Mouse (Mus musculus) forebrain, embryonic 11.5 days (tissue): Measurements from ENCODE around the gene Zfhx2. TPM values are rescaled to one million over a fixed set of nuclear protein-coding genes. Genes with fewer than 3 reads are reported as not detected.

Experiments used
- ATAC-seq: fragments of 200-750 bp; cut with Nextera tagmentation; replicated peaks from 2 replicates; pipeline ENCODE4 v1.8.0; 2017; ENCODE audit warnings: moderate TSS enrichment; ENCODE audit not compliant: low FRiP score
- DNase-seq: peaks from one replicate; pipeline ENCODE4 v3.0.0-alpha.2; 2017; ENCODE audit warnings: low spot score
- H3K27ac ChIP-seq: fragments of 300-500 bp; sonication (generic); 2 replicates; pipeline ENCODE4 v1.5.1; 2014; ENCODE audit warnings: low read depth, low read length
- H3K27me3 ChIP-seq: fragments of 300-500 bp; sonication (generic); 2 replicates; pipeline ENCODE4 v1.6.1; 2014; ENCODE audit warnings: mild to moderate bottlenecking, low read length, mixed read lengths; ENCODE audit not compliant: control insufficient read depth, insufficient read depth
- H3K36me3 ChIP-seq: fragments of 300-500 bp; sonication (generic); 2 replicates; pipeline ENCODE4 v1.6.1; 2014; ENCODE audit warnings: mild to moderate bottlenecking, low read length, moderate library complexity, mixed read lengths; ENCODE audit not compliant: control insufficient read depth, insufficient read depth
- H3K4me1 ChIP-seq: fragments of 300-500 bp; sonication (generic); replicated peaks from 2 replicates; pipeline ENCODE4 v1.6.1; 2014; ENCODE audit warnings: low read length, mixed read lengths; ENCODE audit not compliant: control insufficient read depth, insufficient read depth
- H3K4me2 ChIP-seq: fragments of 300-500 bp; sonication (generic); 2 replicates; pipeline ENCODE4 v1.6.1; 2014; ENCODE audit warnings: low read depth, mild to moderate bottlenecking, low read length, moderate library complexity, mixed read lengths; ENCODE audit not compliant: severe bottlenecking
- H3K4me3 ChIP-seq: fragments of 300-500 bp; sonication (generic); 2 replicates; pipeline ENCODE4 v1.5.1; 2014; ENCODE audit warnings: low read depth, low read length
- H3K9ac ChIP-seq: fragments of 300-500 bp; sonication (generic); 2 replicates; pipeline ENCODE4 v1.6.1; 2014; ENCODE audit warnings: low read length
- H3K9me3 ChIP-seq: fragments of 300-500 bp; sonication (generic); 2 replicates; pipeline ENCODE4 v1.6.1; 2016; ENCODE audit warnings: low read length, mixed read lengths; ENCODE audit not compliant: control insufficient read depth
- WGBS: fragments of 180-500 bp; shearing (Covaris S2); extraction: QIAGEN DNeasy Blood & Tissue Kit; methylation state at CpG from one replicate; pipeline ENCODE4 v1.1.7; 2014; 5-methylcytosine and 5-hydroxymethylcytosine counted together
- polyA plus RNA-seq: library from polyadenylated mRNA; unstranded; fragments of >200 nt; fragmentation: Nextera tagmentation; extraction: Ambion mirVana; gene quantifications from 2 replicates; pipeline ENCODE4 v1.2.1, GENCODE M21; 2014

Zfhx2 gene
- polyA plus RNA-seq, 1 experiment from 2014 or later, result 15.9 TPM

GRCm38 (mm10) chr14:55014991-55015766 lies 76.9 kb downstream of the Zfhx2 start, which contains the start of gene Ngdn:
TSS of gene Ngdn (plus strand) at chr14:55015454.
- H3K4me2 ChIP-seq, result peak within 1 kb of the TSS; percentile 78
- ATAC-seq (peak; percentile 96), DNase-seq (peak; percentile 99)
- peak within 1 kb of the TSS; percentile 76 for H3K4me3 ChIP-seq
- under 1% methylated on average over 36 of the region's 36 CpGs for WGBS
- peak within 1 kb of the TSS; percentile 79 for H3K27ac ChIP-seq
- no peaks in the 10 kb centered on the region for H3K4me1 ChIP-seq
- peak within 1 kb of the TSS; percentile 78 for H3K9ac ChIP-seq
- no peaks in the 10 kb centered on the region for H3K9me3 ChIP-seq
- no peaks in the 10 kb centered on the region for H3K36me3 ChIP-seq
- no peaks in the 10 kb centered on the region for H3K27me3 ChIP-seq

- peak overlapping the region; percentile 76 for H3K4me3 ChIP-seq
- H3K4me2 ChIP-seq, result peak overlapping the region; percentile 78
- H3K27me3 ChIP-seq, result no peaks in the 10 kb centered on the region
- H3K4me1 ChIP-seq, result no peaks in the 10 kb centered on the region
- peak; percentile 74; the same call in 1 of the 2 replicates for ATAC-seq
- no peak for DNase-seq
- H3K36me3 ChIP-seq, result no peaks in the 10 kb centered on the region
- under 1% methylated on average over 27 of the region's 27 CpGs for WGBS
- H3K27ac ChIP-seq, result peak overlapping the region; percentile 79
- H3K9me3 ChIP-seq, result no peaks in the 10 kb centered on the region
- peak overlapping the region; percentile 78 for H3K9ac ChIP-seq
These were observed 77.5 kb downstream of the Zfhx2 start for GRCm38 (mm10) chr14:55014591-55014990.

- H3K36me3 ChIP-seq, result no peaks in the 10 kb centered on the region
- WGBS, result 58% methylated on average over 4 of the region's 4 CpGs
- no peaks in the 10 kb centered on the region for H3K4me1 ChIP-seq
- peak; percentile 65 for DNase-seq
- no peaks in the 10 kb centered on the region for H3K9me3 ChIP-seq
- no peak overlapping the region for H3K9ac ChIP-seq
- H3K4me2 ChIP-seq, result no peak overlapping the region
- H3K27me3 ChIP-seq, result no peaks in the 10 kb centered on the region
- ATAC-seq, result no peak
- H3K27ac ChIP-seq, result no peak overlapping the region
- no peak overlapping the region for H3K4me3 ChIP-seq
These were observed 81.0 kb downstream of the Zfhx2 start for GRCm38 (mm10) chr14:55011116-55011515.

Other genes with a start within 250 kb of the Zfhx2 start
- gene Homez, start 221.4 kb downstream of the Zfhx2 start, polyA plus RNA-seq, result 15.7 and 16.1 TPM in 2 replicates
- gene Ppp1r3e, start 214.8 kb downstream of the Zfhx2 start, polyA plus RNA-seq, result 0.69 and 1.4 TPM in 2 replicates
- 3.1 and 3.2 TPM in 2 replicates for gene Bcl2l2, start 208.9 kb downstream of the Zfhx2 start, polyA plus RNA-seq
- not detected in 2 replicates for gene Gm20521, start 208.9 kb downstream of the Zfhx2 start, polyA plus RNA-seq
- gene Pabpn1, start 199.8 kb downstream of the Zfhx2 start, polyA plus RNA-seq, result 182 and 221 TPM in 2 replicates
- 44.4 and 51.8 TPM in 2 replicates for gene Slc22a17, start 179.2 kb downstream of the Zfhx2 start, polyA plus RNA-seq
- 39.4 and 41.8 TPM in 2 replicates for gene Efs, start 166.2 kb downstream of the Zfhx2 start, polyA plus RNA-seq
- not detected in 2 replicates for gene Il25, start 159.6 kb downstream of the Zfhx2 start, polyA plus RNA-seq
- 0.69 TPM in 1 of 2 replicates, not detected in the other for gene Cmtm5, start 156.1 kb downstream of the Zfhx2 start, polyA plus RNA-seq
- gene Myh6, start 125.4 kb downstream of the Zfhx2 start, polyA plus RNA-seq, result 0.32 TPM in 1 of 2 replicates, not detected in the other
- not detected in 2 replicates for gene Gm17428, start 115.4 kb downstream of the Zfhx2 start, polyA plus RNA-seq
- gene Myh7, start 97.7 kb downstream of the Zfhx2 start, polyA plus RNA-seq, result 0.11 and 0.52 TPM in 2 replicates
- 94.1 and 95.8 TPM in 2 replicates for gene Ngdn, start 76.9 kb downstream of the Zfhx2 start, polyA plus RNA-seq
- gene Thtpa, start 2.5 kb upstream of the Zfhx2 start, polyA plus RNA-seq, result 28.6 and 31.1 TPM in 2 replicates
- 13.9 and 14.8 TPM in 2 replicates for gene Ap1g2, start 14.3 kb upstream of the Zfhx2 start, polyA plus RNA-seq
- gene Jph4, start 24.6 kb upstream of the Zfhx2 start, polyA plus RNA-seq, result 2.9 and 3.7 TPM in 2 replicates
- not detected in 2 replicates for gene Dhrs2, start 129.7 kb upstream of the Zfhx2 start, polyA plus RNA-seq